Mouse (Mus musculus) testis, adult 2 months (tissue): ENCODE data around the gene Polr3h. TPM values are rescaled to one million over a fixed set of nuclear protein-coding genes. Genes with fewer than 3 reads are reported as not detected.

Experiments
- H3K27ac ChIP-seq: fragments of 200-500 bp; 2 replicates; pipeline ENCODE4 v1.5.1; 2012; ENCODE audit warnings: low read depth, low read length; ENCODE audit not compliant: control insufficient read depth, insufficient read depth
- H3K27me3 ChIP-seq: fragments of 200-500 bp; 2 replicates; pipeline ENCODE4 v1.6.1; 2012; ENCODE audit warnings: mild to moderate bottlenecking, low read length, moderate library complexity; ENCODE audit not compliant: control insufficient read depth, insufficient read depth
- H3K36me3 ChIP-seq: fragments of 200-500 bp; 2 replicates; pipeline ENCODE4 v1.6.1; 2012; ENCODE audit warnings: mild to moderate bottlenecking, low read length; ENCODE audit not compliant: control insufficient read depth, insufficient read depth
- H3K4me1 ChIP-seq: fragments of 200-500 bp; 2 replicates; pipeline ENCODE4 v1.6.1; 2012; ENCODE audit warnings: low read length; ENCODE audit not compliant: control insufficient read depth, insufficient read depth
- H3K4me3 ChIP-seq: fragments of 200-500 bp; 2 replicates; pipeline ENCODE4 v1.5.1; 2012; ENCODE audit warnings: low read depth, mild to moderate bottlenecking, low read length, moderate library complexity, mixed read lengths; ENCODE audit not compliant: control insufficient read depth
- CTCF ChIP-seq: fragments of 200-500 bp; IDR thresholded peaks from 2 replicates; pipeline ENCODE4 v1.5.1; 2012; ENCODE audit warnings: low read depth, mild to moderate bottlenecking, inconsistent platforms, low read length, moderate library complexity; ENCODE audit not compliant: control insufficient read depth, insufficient read depth, insufficient replicate concordance
- POLR2A ChIP-seq: fragments of 200-500 bp; IDR thresholded peaks from 2 replicates; pipeline ENCODE4 v1.6.1; 2012; ENCODE audit warnings: low read depth, mild to moderate bottlenecking, inconsistent platforms, low read length, moderate library complexity; ENCODE audit not compliant: control insufficient read depth
- polyA plus RNA-seq: library from polyadenylated mRNA; depleted of rRNA; stranded (reverse); fragments of >200 nt; gene quantifications from 2 replicates; pipeline ENCODE4 v1.2.3, GENCODE M21; 2012; rRNA removed

The Polr3h gene
- polyA plus RNA-seq, 1 experiment = 12.9 TPM

DNA sequence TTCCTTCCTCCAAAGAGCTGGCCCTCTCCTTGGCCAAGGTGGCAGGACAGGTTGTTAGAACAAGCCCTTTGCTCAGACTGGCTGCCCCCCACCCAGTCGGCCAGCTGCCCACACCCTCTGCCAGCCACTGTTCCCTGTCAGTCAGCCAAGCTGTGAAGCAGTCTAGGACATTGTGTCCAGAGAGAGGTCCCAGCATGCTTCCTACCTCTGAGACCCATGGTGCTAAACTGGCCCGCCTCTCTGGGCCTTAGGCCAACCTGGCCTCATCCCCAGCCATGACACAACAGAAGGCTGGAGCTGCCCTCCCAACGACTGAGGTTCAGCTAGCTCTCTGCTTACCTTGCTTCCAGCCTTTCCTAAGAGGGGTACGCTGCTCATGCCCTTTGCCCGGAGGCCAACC lies 86.4 kb downstream of the Polr3h start:
- Histone ChIP-seq H3K4me3 (no peak overlapping the region), H3K4me1 (peaks cover 8% of the 10 kb centered on the region), H3K27ac (no peak overlapping the region), H3K27me3 (no peaks in the 10 kb centered on the region), H3K36me3 (no peaks in the 10 kb centered on the region)
- TF ChIP-seq POLR2A (no peak), CTCF (no peak)

DNA sequence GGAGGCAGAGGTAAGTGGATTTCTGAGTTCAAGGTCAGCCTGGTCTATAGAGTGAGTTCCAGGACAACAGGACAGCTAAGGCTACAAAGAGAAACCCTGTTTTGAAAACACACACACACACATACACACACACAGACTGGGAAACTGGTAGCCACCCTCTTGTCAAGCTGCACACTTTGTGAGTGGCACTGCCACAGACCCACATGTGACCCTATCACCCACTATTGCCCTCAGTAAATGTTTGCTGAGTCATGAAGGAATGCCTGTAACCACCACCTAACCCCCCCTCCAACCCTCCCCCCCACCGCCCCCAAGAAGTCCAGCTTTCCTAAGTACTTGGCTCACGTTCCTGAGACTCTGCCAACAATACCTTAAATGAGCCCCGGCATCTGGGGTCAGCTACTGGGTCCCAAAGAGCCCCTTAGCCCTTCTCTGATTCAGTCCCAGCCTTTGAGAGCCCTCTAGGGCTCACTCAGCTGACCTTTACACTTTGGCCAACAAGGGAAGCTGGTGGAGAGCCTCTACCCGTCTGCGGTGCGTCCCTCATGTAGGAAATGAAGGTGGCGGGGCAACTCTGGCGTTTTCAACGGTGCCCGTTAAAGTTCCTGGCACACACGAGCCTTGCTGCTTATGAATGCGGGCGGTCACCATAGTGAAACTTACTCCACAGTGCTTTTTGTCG lies 87.3 kb downstream of the Polr3h start:
- TF ChIP-seq CTCF = no peak
- TF ChIP-seq POLR2A = no peak
- Histone ChIP-seq H3K4me3 (no peak overlapping the region), H3K36me3 (no peaks in the 10 kb centered on the region), H3K27ac (no peak overlapping the region; the same call in 1 of the 2 replicates), H3K4me1 (peaks cover 10% of the 10 kb centered on the region), H3K27me3 (no peaks in the 10 kb centered on the region)

Other genes with a start within 250 kb of the Polr3h start
- gene Chadl, start 229.0 kb downstream of the Polr3h start, polyA plus RNA-seq = 3.8 and 4.6 TPM in 2 replicates
- 21.6 and 26.3 TPM in 2 replicates for gene Zc3h7b, start 181.2 kb downstream of the Polr3h start, polyA plus RNA-seq
- gene Rangap1, start 180.7 kb downstream of the Polr3h start, polyA plus RNA-seq = 234 and 245 TPM in 2 replicates
- gene Tef, start 123.8 kb downstream of the Polr3h start, polyA plus RNA-seq = 36.1 and 38.9 TPM in 2 replicates
- gene Tob2, start 67.4 kb downstream of the Polr3h start, polyA plus RNA-seq = 7.3 and 8.0 TPM in 2 replicates
- gene Phf5a, start 54.3 kb downstream of the Polr3h start, polyA plus RNA-seq = 22.2 and 23.5 TPM in 2 replicates
- gene Aco2, start 53.9 kb downstream of the Polr3h start, polyA plus RNA-seq = 112 and 118 TPM in 2 replicates
- 8.1 and 9.2 TPM in 2 replicates for gene Csdc2, start 10.5 kb upstream of the Polr3h start, polyA plus RNA-seq
- gene Pmm1, start 34.7 kb upstream of the Polr3h start, polyA plus RNA-seq = 12.1 and 13.8 TPM in 2 replicates
- 153 and 159 TPM in 2 replicates for gene 1700029P11Rik, start 54.3 kb upstream of the Polr3h start, polyA plus RNA-seq
- 16.7 and 20.4 TPM in 2 replicates for gene Xrcc6, start 61.6 kb upstream of the Polr3h start, polyA plus RNA-seq
- 646 and 682 TPM in 2 replicates for gene Desi1, start 107.6 kb upstream of the Polr3h start, polyA plus RNA-seq
- gene Snu13, start 121.4 kb upstream of the Polr3h start, polyA plus RNA-seq = 68.8 and 72.0 TPM in 2 replicates
- 86.7 and 90.3 TPM in 2 replicates for gene 4930407I10Rik, start 132.9 kb upstream of the Polr3h start, polyA plus RNA-seq
- 8.2 and 10.3 TPM in 2 replicates for gene Mei1, start 143.8 kb upstream of the Polr3h start, polyA plus RNA-seq
- gene Ccdc134, start 201.7 kb upstream of the Polr3h start, polyA plus RNA-seq = 18.1 and 19.9 TPM in 2 replicates
- gene Srebf2, start 220.9 kb upstream of the Polr3h start, polyA plus RNA-seq = 36.2 and 40.1 TPM in 2 replicates